Mouse (Mus musculus) kidney, postnatal 4 days (tissue): ENCODE data around the gene Ago3.

Experiments used
- DNase-seq, 2 experiments: peaks; one replicate each; pipeline ENCODE4 v3.0.0; 2021; ENCODE audit warnings: mixed read lengths in 2 of 2

The Ago3 gene

GRCm38 (mm10) chr4:126415707-126416106, 13.6 kb downstream of the Ago3 start:
- DNase-seq = no peak

DNA sequence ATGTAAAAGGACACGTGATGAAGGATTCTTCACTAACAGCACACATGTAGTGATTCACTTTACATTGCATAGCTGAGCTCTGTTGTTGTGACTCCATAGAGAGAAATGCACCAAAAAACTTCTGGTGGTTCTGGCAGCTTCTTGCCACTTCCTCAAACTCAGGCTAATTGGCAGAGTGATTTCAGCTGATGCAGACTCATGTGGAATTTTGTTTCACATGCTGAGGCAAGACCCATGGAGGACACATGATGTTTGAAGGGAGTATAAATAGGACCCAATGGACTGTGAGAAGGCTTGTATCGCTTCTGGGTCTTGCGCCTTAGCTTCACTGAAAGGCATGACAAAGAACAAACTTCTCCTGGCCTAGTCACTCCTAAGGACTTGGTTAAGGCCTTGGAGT, 16.8 kb downstream of the Ago3 start:
- no peak for DNase-seq

GRCm38 (mm10) chr4:126371497-126371896, 57.9 kb downstream of the Ago3 start:
- peak in 1 of 2 experiments; percentile 1 for DNase-seq

- DNase-seq = no peak
Observed at GRCm38 (mm10) chr4:126360069-126360468, 69.3 kb downstream of the Ago3 start.

DNA sequence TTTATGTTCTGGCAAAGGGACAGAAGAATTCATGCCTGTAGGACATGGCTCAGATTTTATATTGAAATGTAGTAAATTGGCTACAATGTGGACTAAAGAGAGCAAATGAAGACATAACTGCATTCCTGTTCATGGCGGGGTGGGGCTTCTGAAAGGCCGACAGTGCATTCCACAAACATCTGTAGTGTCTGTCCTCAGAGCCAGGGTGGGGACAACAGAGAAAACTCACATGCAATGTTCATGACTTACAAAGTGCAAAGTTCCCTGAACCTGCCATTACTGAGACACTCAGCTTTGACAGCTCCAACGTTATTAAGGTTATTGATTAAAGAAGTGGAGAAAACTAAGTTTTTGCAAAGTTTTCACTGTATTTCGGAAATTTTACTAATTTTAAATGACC, 85.9 kb downstream of the Ago3 start:
- DNase-seq = no peak

GRCm38 (mm10) chr4:126339461-126339860, 89.9 kb downstream of the Ago3 start:
- no peak for DNase-seq

DNA sequence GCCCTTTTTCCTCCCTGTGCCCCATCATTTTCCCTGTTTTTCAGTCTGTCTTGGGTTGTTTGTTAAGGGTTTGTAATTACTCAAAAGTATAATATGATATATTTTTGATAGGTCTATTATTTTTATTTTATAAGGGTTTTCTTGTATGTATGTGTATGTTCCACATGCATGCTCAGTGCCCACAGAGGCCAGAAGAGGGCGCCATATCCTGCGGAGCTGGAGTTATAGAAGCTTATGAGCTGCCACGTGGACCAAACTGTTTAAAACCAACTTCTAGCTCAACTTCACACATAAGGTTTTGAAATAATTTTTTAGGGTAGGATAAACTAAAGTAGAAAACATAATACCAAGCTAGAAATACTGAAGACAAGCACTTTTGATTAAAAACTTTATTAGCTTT, 97.0 kb downstream of the Ago3 start:
- DNase-seq = peak; percentile 56 to 61

DNA sequence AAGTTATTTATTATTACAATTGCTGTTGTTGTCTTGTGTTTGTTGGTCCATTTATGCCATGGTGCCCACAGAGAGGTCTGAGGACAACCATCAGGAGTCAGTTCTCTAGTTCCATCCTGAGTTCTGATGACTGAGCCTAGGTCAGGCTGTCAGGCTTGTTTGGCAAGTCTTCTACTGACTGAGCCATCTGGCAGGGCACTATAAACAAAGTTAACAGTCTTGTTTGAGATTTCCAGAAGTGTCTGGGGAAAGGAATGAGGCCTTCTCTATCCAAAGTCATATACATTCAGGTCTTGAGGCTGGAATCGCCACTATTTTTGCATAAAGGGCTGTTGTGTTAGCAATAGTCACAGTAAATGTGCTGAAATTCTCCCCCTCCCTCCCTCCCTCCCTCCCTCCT, 97.6 kb downstream of the Ago3 start:
- no peak for DNase-seq

GRCm38 (mm10) chr4:126330295-126330694, 99.1 kb downstream of the Ago3 start:
- DNase-seq = no peak

DNA sequence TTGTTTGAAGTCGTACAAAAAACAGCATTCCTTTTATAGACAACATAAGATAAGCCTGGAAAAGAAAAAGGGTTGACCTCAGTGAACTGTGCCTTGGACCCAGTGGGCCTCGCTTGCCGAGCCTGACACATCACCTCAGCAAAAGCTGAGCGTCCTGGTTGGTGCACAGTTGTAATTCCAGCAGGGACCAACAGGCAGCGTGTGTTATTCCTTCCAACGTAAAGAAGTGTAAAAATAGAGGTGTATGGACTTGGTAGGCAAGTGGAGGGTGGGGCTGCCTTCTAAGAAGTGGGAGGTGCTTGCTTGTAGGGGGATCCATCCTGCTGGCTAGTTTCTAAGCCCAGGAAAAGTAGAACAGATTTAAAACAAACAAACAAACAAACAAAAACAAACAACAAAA, 103.3 kb downstream of the Ago3 start:
- no peak for DNase-seq

DNA sequence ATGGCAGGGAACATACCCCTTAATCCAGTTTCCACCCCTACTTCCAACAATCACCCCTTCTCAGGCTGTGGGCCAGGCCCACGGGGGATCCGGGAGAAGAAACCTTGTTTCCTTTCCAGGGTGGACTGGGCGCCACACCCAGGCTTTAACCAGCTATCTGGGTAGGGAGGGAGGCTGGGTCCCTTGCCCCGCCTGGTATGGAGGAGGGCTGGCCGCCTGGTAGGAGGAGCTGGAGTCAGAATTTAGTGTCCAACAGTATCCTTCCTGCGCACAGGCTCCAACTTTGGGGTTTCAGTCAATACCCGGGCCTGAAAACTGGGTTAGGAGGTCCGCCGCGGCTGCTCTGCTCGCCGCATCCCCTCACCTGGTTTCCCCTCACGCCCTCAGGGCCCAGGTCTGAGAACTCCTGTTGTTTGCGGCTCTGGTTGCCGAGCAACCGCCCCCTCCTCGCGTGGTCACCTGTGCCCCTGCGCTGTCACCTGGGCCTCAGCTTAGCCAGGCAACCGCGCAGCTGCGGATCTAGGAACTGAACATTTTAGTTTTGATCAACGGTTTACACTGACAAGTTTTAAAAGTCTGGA, 104.0 kb downstream of the Ago3 start, which contains the start of gene Tekt2:
TSS of gene Tekt2 (minus strand) at position 408 of the 581 bp plus-strand sequence.
- peak in 1 of 2 experiments; percentile 58 for DNase-seq

DNA sequence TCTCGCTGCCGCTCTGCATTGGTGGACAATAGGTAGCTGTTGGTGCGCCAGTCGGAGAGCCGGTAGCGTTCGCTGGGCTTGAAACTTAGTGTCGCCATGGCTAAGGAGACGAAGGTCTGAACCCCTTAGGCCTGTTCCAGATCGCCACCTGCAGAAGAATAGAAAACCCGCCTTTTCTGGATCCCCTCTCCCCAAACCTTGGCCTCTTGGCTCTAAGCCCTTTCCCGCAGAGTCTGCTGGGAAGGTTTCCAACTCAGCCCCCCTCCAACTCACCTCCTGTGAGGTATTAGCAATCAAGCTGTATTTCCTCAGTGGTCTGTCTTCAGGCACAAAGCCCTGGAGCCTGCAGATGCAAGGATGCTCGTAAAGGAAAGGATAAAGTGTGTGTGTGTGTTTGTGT, 104.5 kb downstream of the Ago3 start:
- no peak for DNase-seq

- DNase-seq = no peak
Observed at GRCm38 (mm10) chr4:126322646-126323045, 106.7 kb downstream of the Ago3 start.

DNA sequence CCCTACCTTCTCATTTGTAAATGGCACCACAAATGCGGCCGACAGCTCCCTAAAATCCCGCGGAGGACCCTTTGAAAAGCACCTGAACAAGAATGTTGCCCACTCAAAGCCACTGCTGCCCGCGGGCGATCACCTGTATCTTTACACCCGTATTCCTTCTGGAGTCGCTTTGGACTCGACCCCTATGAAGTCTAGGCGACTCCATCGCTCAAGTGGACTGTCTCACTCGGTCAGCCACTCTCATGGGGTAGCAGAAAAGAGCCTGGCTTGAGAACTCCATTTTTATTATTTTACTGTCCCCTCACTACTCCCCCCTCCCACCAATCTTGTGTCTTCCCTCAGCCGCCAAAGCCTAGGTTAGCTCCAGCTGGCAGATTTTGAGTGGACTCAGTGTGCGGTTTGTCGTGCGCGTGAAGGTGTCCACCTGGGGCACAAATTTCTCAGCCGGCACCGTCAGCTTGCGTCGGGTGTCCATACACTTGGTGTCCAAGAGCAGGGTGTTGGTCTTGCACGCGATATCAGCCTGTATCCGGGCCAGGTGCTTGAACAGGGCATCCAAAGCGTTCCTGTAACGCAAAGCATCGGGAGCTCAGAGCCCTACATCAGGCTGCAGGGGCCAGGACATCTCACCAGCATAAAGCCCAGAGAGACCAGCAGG, 107.4 kb downstream of the Ago3 start:
- DNase-seq = no peak

DNA sequence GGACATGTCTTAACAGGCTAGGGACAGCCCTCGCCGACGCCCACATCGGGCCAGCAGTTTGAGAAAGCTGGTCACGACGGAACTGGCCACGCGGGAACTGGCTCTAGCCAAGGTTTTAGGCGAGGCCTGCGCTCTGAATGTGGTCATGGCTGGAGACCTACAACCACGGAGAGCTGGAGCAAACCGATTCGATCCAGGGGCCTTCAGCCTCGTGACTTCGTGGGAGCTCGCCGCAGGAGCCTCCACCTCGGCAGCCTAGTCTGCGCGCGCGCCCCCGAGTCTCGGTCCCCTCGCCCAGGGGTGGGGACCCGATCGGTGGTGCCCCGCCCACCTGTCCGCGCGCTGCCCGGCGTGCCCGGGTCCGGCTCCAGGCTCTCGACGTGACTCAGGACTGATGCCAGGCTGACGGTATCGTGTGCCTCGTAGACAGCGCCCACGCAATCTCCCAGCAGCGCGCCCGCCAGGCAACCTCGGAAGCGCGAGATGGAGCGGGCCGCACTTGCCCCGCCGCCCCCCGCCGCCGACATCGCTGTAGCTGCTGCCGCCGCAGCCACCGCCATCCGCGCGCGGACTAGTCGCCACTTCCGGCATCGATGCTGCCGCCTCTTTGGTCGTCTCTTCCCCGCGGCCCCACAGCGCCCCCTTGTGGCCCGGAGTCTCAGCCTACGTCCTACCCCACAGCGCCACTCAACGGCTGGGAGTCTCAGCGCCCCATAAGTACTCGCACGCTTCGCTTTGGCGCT, 108.1 kb downstream of the Ago3 start, which contains the start of gene Adprhl2:
TSS of gene Adprhl2 (minus strand) at position 593 of the 743 bp plus-strand sequence.
- DNase-seq = peak; percentile 100

GRCm38 (mm10) chr4:126319806-126320205, 109.5 kb downstream of the Ago3 start:
- no peak for DNase-seq

DNA sequence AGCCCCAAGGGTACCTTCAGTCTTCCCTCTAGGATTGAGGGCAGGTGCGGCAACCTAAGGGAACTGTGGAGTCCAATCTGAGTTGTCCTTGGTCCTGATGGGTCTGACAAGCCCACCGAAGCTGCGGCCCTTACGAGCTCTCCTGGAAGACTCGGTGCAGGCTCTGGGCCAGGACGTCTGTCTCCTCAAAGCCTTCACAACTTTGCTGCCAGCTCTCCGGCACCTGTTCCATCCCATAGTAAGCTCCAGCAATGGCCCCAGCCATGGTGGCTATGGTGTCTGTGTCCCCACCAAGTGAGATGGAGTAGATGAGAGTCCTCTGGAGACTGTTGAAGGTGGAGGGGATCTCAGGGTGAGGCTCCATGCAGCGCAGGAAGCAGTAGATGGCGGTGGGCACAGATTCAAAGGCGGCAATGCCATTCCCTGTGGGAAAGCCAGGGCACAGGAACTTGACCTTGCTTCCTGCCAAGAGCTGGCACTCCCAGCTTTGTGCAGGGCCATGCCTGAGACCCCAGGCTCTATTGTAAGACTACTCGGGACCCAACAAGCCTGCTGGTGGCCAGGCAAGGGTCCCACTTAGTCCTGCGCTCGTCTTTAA, 112.8 kb downstream of the Ago3 start:
- no peak for DNase-seq

DNA sequence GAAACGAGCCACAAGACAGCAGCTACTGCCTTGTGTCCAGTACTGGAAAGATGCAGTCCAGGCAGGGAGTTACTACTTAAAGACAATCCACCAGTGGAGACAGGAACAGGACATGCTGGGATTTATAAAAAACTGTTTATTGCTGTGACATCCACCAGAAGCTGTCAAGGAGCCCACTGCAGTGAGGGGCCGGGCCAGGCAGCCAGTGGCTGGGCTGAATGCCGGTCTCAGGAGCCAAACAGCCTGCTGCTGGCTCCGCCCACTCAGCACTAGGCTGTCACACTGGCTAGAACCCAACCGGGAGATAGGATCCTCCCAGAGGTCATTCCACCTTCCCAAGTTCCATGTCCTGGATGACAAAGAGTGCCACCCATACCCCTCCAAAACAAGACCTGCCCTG, 113.4 kb downstream of the Ago3 start:
- DNase-seq = peak in 1 of 2 experiments; percentile 65

DNA sequence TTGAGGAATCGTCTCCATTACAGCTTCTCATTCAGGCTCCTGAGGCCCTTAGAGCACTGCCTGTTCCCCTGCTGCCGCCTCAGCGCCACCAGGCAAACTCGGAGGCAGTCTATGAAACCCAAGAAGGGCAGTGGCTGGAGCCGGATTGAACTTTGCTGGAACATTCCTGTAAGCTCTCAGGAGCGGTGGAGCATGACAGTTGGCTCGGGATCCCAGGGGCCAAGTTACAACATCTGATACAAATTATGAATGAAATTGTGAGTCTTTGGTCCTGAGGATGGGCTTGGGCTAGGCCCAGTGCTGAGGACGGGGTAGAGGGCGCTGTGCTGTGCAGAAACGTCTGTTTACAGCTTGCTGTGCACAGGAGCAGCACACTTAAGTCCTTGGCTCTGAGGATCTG, 115.0 kb downstream of the Ago3 start:
- DNase-seq = peak; percentile 64 to 79

DNA sequence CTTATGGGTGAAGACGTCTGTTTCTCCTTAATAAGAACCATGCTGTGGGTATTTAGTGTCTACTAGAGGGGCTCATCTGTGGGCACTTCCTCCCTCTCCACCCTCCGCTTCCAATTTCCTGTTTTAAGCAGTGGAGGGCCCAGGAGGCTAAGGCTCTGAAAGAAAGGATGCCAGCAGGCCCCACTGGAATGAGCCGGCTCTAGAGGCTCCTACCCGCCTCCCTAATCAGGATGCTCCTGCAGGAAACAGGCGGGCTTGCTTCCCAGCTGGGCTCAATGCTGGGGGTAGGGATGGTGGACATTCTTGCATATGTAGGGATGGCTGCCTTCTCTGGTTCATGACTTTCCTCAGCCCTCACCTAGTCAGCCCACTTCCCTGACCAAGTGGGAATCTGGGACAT, 116.2 kb downstream of the Ago3 start:
- DNase-seq = no peak

GRCm38 (mm10) chr4:126311566-126312200, 117.7 kb downstream of the Ago3 start:
- DNase-seq = no peak

DNA sequence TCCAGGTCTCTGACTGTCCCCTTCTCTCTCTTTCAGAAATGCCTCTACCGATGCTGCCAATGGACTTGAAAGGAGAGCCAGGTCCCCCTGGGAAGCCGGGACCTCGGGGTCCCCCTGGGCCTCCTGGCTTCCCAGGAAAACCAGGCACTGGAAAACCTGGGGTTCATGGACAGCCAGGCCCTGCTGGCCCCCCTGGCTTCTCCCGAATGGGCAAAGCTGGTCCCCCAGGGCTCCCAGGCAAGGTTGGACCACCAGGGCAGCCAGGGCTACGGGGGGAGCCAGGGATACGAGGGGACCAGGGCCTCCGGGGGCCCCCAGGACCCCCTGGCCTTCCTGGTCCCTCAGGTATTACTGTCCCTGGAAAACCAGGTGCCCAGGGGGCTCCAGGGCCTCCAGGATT, 119.0 kb downstream of the Ago3 start:
- no peak for DNase-seq

DNA sequence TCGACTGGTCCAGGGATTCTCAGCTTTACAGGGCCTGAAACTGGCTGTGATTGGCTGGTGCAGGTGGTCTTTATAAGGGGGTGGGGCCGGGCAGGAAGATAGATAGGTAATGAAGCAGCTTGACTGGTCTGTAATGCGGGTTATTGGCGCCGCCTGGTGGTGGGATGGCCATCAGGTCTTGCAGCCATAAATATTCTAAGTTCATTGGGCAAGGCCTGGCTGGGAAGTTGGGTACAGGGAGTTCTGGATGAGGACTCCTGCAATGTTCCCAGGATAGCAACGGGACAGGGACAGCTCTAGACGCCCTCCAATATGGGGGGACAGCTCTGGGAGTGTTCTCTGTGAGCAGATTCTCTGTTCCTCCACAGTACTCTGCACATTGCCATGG, 119.4 kb downstream of the Ago3 start:
- peak; percentile 94 for DNase-seq
